Mouse (Mus musculus): ENCODE measurements around the gene Thrb.

The Thrb gene

DNA sequence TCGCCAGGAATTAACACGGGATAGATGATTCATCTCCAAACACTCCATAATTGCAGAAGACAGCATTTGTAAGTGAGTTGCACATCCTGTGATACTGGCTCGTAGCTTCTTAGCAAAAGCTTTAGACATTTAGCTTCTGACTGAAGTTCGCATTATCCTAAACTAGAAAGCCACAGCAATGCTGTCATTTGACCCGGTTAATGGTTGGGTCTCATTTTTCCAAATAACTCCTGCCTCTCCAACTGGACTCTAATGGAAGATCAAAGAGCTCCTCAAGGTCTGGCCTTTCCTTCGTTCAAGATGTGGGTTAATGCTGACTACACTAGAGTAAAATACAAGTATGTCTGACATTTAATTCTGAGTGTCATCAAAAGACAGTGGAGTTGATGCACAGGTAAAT is 208.3 kb downstream of the Thrb start:
- no peak for DNase-seq (ENCODE audit: low spot score in 2 of 2)

GRCm38 (mm10) chr14:17875946-17876345 is 215.9 kb downstream of the Thrb start:
- peak; percentile 3 to 7 for DNase-seq (ENCODE audit: low spot score in 2 of 2)

GRCm38 (mm10) chr14:17879446-17879845 is 219.4 kb downstream of the Thrb start:
- DNase-seq (ENCODE audit: low spot score in 2 of 2) = no peak

DNA sequence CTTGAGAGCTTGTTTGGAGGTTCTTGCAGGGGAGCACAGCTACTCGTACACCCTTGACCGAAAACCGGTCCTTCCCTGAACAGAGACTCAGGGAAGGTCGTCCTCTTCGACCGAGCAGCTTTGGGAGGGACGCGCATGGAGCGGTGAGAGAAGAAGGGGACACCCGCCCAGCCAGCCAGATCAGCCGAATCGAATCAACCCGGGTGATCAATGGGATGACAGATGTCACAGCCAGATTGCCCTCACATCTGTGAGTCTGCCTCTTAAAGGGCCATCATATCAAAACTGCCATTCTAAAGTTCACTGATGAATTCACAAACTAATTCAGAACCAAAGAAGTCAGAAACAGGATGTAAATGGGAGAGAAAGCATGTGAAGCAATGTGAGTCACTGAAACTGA is 224.8 kb downstream of the Thrb start:
- no peak for DNase-seq (ENCODE audit: low spot score in 2 of 2)

DNA sequence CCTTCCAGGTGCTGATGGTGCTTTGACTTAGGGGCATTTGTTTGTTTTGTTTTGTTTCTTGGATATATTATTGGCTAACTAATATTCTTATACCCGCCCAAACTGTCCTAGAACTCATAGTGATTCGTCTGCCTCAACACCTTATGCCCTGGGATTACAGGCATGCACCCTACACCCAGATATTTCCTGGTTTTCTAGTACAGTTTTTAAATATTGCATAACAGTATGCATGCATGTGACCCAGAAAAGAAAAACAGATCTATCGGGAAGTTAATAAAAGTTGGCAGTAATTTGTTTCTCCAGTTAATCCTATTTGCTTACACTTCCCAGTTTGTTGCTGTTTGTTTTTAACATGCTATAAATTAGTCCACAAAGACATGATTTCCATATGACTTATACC is 225.3 kb downstream of the Thrb start:
- DNase-seq (ENCODE audit: low spot score in 2 of 2) = no peak

DNA sequence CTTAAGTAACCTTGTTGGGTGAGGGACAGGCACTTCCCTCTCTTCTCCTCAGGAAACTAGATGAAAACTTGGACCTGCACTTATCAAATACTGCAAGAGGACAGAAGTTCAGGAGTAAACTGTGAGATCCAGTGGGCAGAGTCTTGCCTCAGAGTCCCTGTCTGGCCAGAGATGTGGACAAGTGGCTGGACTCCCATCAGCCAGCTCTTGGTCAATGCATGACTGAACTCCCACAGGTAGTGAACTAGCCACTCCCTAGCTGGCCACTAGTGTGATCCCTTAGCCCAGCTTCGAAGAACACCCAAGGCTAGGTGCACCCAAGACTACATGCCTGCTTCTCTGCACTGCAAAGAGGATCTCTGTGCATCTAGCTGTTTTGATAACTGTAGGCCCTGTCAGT is 234.7 kb downstream of the Thrb start:
- no peak for DNase-seq (ENCODE audit: low spot score in 2 of 2)

DNA sequence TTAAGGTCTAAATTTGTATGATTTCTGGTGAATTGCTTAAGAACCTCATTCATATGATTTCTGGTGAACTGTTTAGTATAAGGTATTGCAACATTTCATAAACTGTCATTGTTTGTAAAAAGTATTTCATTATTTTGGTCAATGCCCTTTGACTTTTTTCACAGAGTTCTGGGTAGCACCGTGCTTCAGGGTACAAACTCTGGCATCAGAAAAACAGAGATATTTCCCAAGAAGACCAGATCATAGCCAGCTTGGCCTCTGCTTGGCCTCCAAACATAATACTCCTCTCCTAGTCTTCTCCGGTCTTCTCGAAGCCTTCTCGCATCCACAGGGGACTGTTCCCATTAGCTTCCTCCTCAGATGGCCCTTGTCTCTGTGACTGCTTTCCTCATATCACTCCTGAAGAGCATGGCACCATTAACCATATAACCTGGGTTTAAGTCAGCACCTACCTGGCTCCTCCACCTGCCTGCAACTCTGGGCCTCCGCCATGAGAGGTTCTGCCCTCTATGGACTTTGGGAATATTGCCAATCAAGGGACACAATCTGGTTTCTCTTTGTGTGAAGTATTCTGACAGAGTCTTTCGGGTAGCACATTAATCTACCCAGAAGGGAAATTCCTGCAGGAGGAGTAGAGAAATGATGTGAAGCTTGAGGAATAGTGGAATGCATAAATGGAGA is 239.8 kb downstream of the Thrb start:
- DNase-seq (ENCODE audit: low spot score in 2 of 2) = no peak

- no peak for DNase-seq (ENCODE audit: low spot score in 2 of 2)
These were observed 240.3 kb downstream of the Thrb start for GRCm38 (mm10) chr14:17900414-17900795.

- DNase-seq (ENCODE audit: low spot score in 2 of 2) = no peak
These were observed 242.4 kb downstream of the Thrb start for GRCm38 (mm10) chr14:17902426-17902825.

DNA sequence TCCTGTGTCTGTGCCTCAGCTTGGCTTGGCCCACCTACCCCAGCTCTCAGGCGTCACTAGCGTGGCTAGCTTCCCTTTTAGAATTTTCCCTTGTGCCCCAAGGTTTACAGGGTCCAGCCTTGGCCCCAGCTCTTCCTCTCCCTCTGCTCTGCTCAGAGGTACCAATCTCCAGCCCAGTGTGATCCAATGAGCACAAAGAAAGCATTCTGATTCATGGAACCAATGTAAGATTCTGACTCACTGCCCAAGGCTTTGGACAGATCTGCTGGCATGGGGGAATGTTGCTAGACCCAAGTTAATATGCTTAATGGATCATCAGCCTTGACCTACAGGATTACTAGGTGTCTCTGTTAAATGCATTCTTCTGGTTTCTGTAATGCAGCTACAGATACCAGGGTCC is 243.1 kb downstream of the Thrb start:
- DNase-seq (ENCODE audit: low spot score in 2 of 2) = no peak

GRCm38 (mm10) chr14:17904554-17904953 is 244.5 kb downstream of the Thrb start:
- no peak for DNase-seq (ENCODE audit: low spot score in 2 of 2)

- no peak for DNase-seq (ENCODE audit: low spot score in 2 of 2)
These were observed 245.6 kb downstream of the Thrb start for GRCm38 (mm10) chr14:17905627-17906026.

GRCm38 (mm10) chr14:17906931-17907330 is 246.9 kb downstream of the Thrb start:
- no peak for DNase-seq (ENCODE audit: low spot score in 2 of 2)

DNA sequence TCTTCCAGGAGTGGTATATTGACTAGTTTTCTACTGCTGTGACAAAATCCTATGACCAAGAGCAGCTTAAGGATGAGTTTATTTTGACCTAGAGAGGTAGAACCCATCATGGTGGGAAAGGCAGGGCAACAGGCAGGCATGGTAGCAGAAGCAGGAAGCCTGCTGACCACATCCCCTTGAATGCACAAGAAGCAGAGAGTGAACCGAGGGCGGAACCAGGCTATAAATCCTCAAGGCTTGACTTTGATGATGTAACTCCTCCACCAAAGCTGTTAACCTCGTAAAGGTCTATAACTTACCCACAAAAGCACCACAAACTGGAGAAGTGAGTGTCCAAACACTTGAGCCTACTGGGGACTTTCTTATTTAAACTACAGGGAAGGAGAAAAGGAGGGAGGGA is 251.1 kb downstream of the Thrb start:
- DNase-seq (ENCODE audit: low spot score in 2 of 2) = no peak

DNA sequence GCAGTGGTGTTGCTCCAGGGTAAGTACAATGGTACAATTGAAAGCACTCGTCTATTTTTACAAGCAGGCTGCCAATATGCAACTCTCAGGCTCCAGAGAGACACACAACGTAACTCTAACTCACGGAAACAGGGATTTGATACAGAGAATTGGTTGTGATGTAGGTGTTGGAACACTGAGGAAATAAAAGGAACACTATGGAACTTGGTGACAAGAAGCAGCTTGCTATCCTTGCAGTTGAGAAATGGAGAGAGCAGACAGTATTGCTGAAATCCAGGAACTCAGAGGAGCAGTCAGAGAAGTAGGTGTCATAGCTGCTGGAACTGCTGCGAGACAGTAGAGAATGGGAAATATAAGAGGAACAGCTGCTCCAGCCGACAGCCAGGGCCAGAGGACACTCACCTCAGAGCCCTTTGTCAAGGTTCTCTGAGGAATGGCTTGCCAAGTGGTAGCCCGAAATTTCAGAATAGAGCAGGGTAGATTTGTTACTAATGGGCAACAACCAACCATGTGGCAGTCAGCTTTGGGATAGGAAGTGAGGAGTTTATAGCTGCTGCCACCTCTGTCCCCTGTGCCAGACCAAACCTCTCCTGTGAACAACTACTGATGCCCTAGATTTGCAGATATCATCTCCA is 252.6 kb downstream of the Thrb start:
- DNase-seq (ENCODE audit: low spot score in 2 of 2) = no peak

- DNase-seq (ENCODE audit: low spot score in 2 of 2) = no peak
These were observed 255.5 kb downstream of the Thrb start for GRCm38 (mm10) chr14:17915556-17915955.

DNA sequence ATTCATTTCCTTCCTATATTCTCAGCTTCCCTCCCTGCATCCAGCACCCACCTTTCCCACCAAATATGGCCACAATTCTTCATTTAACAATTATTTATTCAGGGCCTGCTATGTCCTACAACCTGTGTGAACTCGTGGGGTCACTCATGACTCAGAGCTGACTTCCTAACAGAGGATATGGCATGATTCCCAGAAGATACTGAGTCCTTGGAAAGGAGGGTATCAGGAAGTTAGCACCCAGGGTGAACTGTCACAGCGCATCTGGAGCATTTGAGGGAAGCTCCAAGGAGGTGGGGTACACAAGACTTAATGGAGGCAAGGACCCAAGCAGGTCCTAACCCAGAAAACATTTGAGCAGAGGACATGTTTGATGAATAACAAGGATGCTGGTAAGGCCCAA is 256.6 kb downstream of the Thrb start:
- DNase-seq (ENCODE audit: low spot score in 2 of 2) = no peak

DNA sequence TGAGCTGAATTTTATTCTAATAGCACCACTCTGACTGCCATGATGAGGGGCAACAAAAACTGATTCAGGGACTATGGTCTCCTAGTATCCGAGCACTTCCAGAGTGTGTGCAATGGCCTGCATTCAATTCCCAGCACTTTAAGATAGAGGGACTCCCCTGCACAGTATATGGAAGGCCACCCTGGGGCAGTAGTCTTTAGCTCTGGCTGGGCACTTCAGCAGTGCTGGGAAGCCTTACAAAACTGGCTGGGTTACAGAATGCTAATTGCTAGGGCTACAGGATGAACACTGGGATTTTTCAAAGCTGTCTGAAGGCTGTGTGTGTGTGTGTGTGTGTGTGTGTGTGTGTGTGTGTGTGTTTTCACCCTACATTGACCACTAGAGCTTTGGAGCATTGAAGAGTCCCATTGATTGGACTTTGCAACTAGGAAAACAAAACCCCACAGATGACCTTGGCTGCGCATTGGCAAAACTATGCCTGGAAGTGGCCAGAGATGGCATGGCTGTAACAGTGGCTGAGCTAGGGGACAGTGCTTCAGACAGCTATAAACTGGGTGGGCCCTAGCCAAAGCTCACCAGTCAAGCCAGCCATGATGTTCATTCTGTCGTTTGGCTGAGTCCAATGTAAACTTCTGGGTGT is 257.2 kb downstream of the Thrb start:
- DNase-seq (ENCODE audit: low spot score in 2 of 2) = no peak

DNA sequence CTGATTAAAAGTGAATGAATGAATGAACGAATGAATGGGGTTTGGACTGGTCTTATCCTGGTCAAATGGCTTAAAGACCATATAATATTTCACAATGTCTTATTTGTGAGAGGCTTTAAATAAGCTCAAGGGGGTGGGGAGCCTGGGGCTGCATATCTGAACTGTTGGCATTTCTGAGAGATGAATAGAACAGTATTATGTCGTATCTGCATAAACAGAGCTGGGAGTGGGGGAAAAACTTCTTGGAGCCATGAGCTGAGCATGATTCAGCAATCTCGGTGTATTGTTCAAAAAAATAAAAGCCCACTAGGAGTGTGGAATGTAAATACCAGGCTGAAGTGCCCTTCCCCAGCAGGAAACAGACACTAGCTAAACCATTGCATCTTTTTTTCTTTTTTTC is 257.8 kb downstream of the Thrb start:
- DNase-seq (ENCODE audit: low spot score in 2 of 2) = no peak

- DNase-seq (ENCODE audit: low spot score in 2 of 2) = peak in 1 of 2 experiments; percentile 20
These were observed 263.0 kb downstream of the Thrb start for GRCm38 (mm10) chr14:17922807-17923704.

DNA sequence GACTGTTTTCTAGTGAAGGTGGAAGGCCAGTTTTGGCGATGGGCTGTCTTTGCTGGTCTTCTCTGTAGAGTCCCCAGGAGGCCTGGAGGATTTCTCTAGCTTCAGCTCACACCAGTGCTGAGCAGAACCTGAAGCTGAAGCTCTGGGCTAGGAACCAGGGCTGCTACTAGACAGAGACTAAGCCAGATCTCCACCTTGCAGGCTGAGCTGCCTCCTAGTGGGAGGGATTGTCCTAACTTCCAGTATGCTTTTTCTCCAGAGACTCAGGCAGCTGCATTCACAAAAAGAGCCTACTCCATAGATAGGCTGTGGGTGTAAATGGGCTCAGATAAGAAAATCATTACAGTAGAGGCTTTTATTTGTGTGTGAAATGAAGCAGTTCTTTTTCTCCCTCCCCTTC is 267.4 kb downstream of the Thrb start:
- peak; percentile 45 to 47 for DNase-seq (ENCODE audit: low spot score in 2 of 2)

- DNase-seq (ENCODE audit: low spot score in 2 of 2) = no peak
These were observed 269.5 kb downstream of the Thrb start for GRCm38 (mm10) chr14:17929585-17929984.

Data from urinary bladder, postnatal 36 days (tissue).